Comparison of ENCODE assay signal across 7 mouse cellular contexts in genomic region chr10:80928586-80929298, GRCm38 (mm10). TPM values are rescaled to one million over a fixed set of nuclear protein-coding genes. Genes with fewer than 3 reads are reported as not detected.
DNase-seq lines count a peak whose midpoint lies in the region; ATAC-seq lines count a peak whose summit lies in the region.

No protein-coding gene starts in this region.

- DNase-seq in adrenal gland, postnatal 10 days = peak; percentile 93
- peak; percentile 87 for DNase-seq in embryo, embryonic 9.5 days (ENCODE audit: extremely low spot score)
- peak; percentile 81 for DNase-seq in kidney, adult 11 months
- peak; percentile 93 for DNase-seq in limb, embryonic 10.5 days (ENCODE audit: low spot score)
- peak; percentile 88 for DNase-seq in skeletal muscle tissue, adult 2 months (ENCODE audit: low read depth, low spot score)

- no peaks in the 10 kb centered on the region for H3K36me3 ChIP-seq in limb, embryonic 10.5 days
- H3K36me3 ChIP-seq in midbrain, embryonic 12.5 days = no peaks in the 10 kb centered on the region

- H3K27ac ChIP-seq in limb, embryonic 10.5 days = peak overlapping the region; percentile 84
- peak overlapping the region; percentile 76; the same call in 1 of the 2 replicates for H3K27ac ChIP-seq in midbrain, embryonic 12.5 days (replicated peaks)

- H3K9me3 ChIP-seq in limb, embryonic 10.5 days (replicated peaks) = no peaks in the 10 kb centered on the region
- no peaks in the 10 kb centered on the region for H3K9me3 ChIP-seq in midbrain, embryonic 12.5 days

- peak overlapping the region; percentile 62 for H3K4me3 ChIP-seq in limb, embryonic 10.5 days
- peak overlapping the region; percentile 47 for H3K4me3 ChIP-seq in midbrain, embryonic 12.5 days

- peak overlapping the region; percentile 72 for H3K4me2 ChIP-seq in midbrain, embryonic 12.5 days (replicated peaks)

- peak; percentile 65 for ATAC-seq in granulocyte monocyte progenitor cell, adult 5-6 weeks (replicated peaks; ENCODE audit: poor library complexity, severe bottlenecking)
- ATAC-seq in midbrain, embryonic 12.5 days (ENCODE audit: low FRiP score, low read depth) = peak; percentile 35

- H3K9ac ChIP-seq in midbrain, embryonic 12.5 days (replicated peaks) = peak overlapping the region; percentile 63; the same call in 1 of the 2 replicates

- peaks cover 38% of the 10 kb centered on the region for H3K27me3 ChIP-seq in limb, embryonic 10.5 days (ENCODE audit: low read depth, poor library complexity, severe bottlenecking)
- peaks cover 47% of the 10 kb centered on the region for H3K27me3 ChIP-seq in midbrain, embryonic 12.5 days

- WGBS in limb, embryonic 10.5 days = under 1% methylated on average over 48 of the region's 48 CpGs
- WGBS in midbrain, embryonic 12.5 days = under 1% methylated on average over 48 of the region's 48 CpGs

- H3K4me1 ChIP-seq in limb, embryonic 10.5 days = peaks cover 59% of the 10 kb centered on the region
- H3K4me1 ChIP-seq in midbrain, embryonic 12.5 days = peaks cover 48% of the 10 kb centered on the region

RNA-seq across cellular contexts. Expression of gene Gadd45b, which starts 1.1 kb away (rescaled TPM):
- 10 to 100 TPM; 11.7 to 44.5 TPM for total RNA-seq in adrenal gland, postnatal 10 days (2021)
- total RNA-seq in granulocyte monocyte progenitor cell, adult 5-6 weeks (2014; fragmentation: Nextera tagmentation) = 20.1 and 21.5 TPM in 2 replicates
- 25.6 and 27.6 TPM in 2 replicates for total RNA-seq in granulocyte monocyte progenitor cell, adult 5-6 weeks (2017)
- polyA plus RNA-seq in limb, embryonic 10.5 days (2016; fragmentation: Nextera tagmentation; extraction: Ambion mirVana) = 4.5 and 9.8 TPM in 2 replicates
- 8.7 and 11.8 TPM in 2 replicates for polyA plus RNA-seq in midbrain, embryonic 12.5 days (2016; fragmentation: Nextera tagmentation; extraction: Ambion mirVana)

RNA-seq across cellular contexts. Expression of gene Lmnb2, which starts 10.7 kb away (rescaled TPM):
- 10 to 100 TPM; 14.5 to 16.5 TPM for total RNA-seq in adrenal gland, postnatal 10 days (2021)
- 24.9 and 35.1 TPM in 2 replicates for total RNA-seq in granulocyte monocyte progenitor cell, adult 5-6 weeks (2014; fragmentation: Nextera tagmentation)
- total RNA-seq in granulocyte monocyte progenitor cell, adult 5-6 weeks (2017) = 56.2 and 62.8 TPM in 2 replicates
- 85.0 and 85.4 TPM in 2 replicates for polyA plus RNA-seq in limb, embryonic 10.5 days (2016; fragmentation: Nextera tagmentation; extraction: Ambion mirVana)
- 61.7 and 62.0 TPM in 2 replicates for polyA plus RNA-seq in midbrain, embryonic 12.5 days (2016; fragmentation: Nextera tagmentation; extraction: Ambion mirVana)

RNA-seq across cellular contexts. Expression of gene Timm13, which starts 28.0 kb away (rescaled TPM):
- 100 to 1,000 TPM; 271 to 285 TPM for total RNA-seq in adrenal gland, postnatal 10 days (2021)
- 145 and 158 TPM in 2 replicates for total RNA-seq in granulocyte monocyte progenitor cell, adult 5-6 weeks (2014; fragmentation: Nextera tagmentation)
- total RNA-seq in granulocyte monocyte progenitor cell, adult 5-6 weeks (2017) = 38.2 and 50.4 TPM in 2 replicates
- 342 and 401 TPM in 2 replicates for polyA plus RNA-seq in limb, embryonic 10.5 days (2016; fragmentation: Nextera tagmentation; extraction: Ambion mirVana)
- 305 and 308 TPM in 2 replicates for polyA plus RNA-seq in midbrain, embryonic 12.5 days (2016; fragmentation: Nextera tagmentation; extraction: Ambion mirVana)

RNA-seq across cellular contexts. Expression of gene Tmprss9, which starts 57.1 kb away (rescaled TPM):
- total RNA-seq in adrenal gland, postnatal 10 days (2021) = under 1 TPM; 0.09 to 0.12 TPM
- not detected in 2 replicates for total RNA-seq in granulocyte monocyte progenitor cell, adult 5-6 weeks (2014; fragmentation: Nextera tagmentation)
- not detected in 2 replicates for total RNA-seq in granulocyte monocyte progenitor cell, adult 5-6 weeks (2017)
- polyA plus RNA-seq in limb, embryonic 10.5 days (2016; fragmentation: Nextera tagmentation; extraction: Ambion mirVana) = 0.04 TPM in 2 replicates
- polyA plus RNA-seq in midbrain, embryonic 12.5 days (2016; fragmentation: Nextera tagmentation; extraction: Ambion mirVana) = 0.08 and 0.14 TPM in 2 replicates

Comparison
In these comparisons a context has a peak if more than half of its experiments do, and no peak if none do; other contexts are left out.
1. Peak in every context shown above with its lines: DNase-seq, ATAC-seq, H3K4me3 ChIP-seq and H3K27ac ChIP-seq.